Mouse (Mus musculus) lung, embryonic 16.5 days (tissue): ENCODE data around the gene Nup62cl. TPM values are rescaled to one million over a fixed set of nuclear protein-coding genes. Genes with fewer than 3 reads are reported as not detected.

Experiments used
- ATAC-seq: fragments of 200-750 bp; cut with Nextera tagmentation; 2 replicates; pipeline ENCODE4 v1.8.0; 2017; ENCODE audit warnings: low read depth, mild to moderate bottlenecking, moderate library complexity
- H3K27ac ChIP-seq: fragments of 300-500 bp; sonication (generic); 2 replicates; pipeline ENCODE4 v1.5.1; 2014; ENCODE audit warnings: mild to moderate bottlenecking, control low read depth, low read length
- H3K27me3 ChIP-seq: fragments of 300-500 bp; sonication (generic); 2 replicates; pipeline ENCODE4 v1.6.1; 2014; ENCODE audit warnings: low read depth, low read length, mixed read lengths; ENCODE audit not compliant: control insufficient read depth, insufficient read depth
- H3K36me3 ChIP-seq: fragments of 300-500 bp; sonication (generic); 2 replicates; pipeline ENCODE4 v1.6.1; 2014; ENCODE audit warnings: low read length; ENCODE audit not compliant: control insufficient read depth, insufficient read depth
- H3K4me1 ChIP-seq: fragments of 300-500 bp; sonication (generic); replicated peaks from 2 replicates; pipeline ENCODE4 v1.6.1; 2014; ENCODE audit warnings: low read length, mixed read lengths; ENCODE audit not compliant: control insufficient read depth, insufficient read depth
- H3K4me2 ChIP-seq: fragments of 300-500 bp; sonication (generic); 2 replicates; pipeline ENCODE4 v1.6.1; 2014; ENCODE audit warnings: low read depth, low read length, control low read depth
- H3K4me3 ChIP-seq: fragments of 300-500 bp; sonication (generic); 2 replicates; pipeline ENCODE4 v1.5.1; 2014; ENCODE audit warnings: mild to moderate bottlenecking, low read length, control low read depth
- H3K9ac ChIP-seq: fragments of 300-500 bp; sonication (generic); 2 replicates; pipeline ENCODE4 v1.6.1; 2014; ENCODE audit warnings: low read length, control low read depth
- H3K9me3 ChIP-seq: fragments of 300-500 bp; sonication (generic); 2 replicates; pipeline ENCODE4 v1.6.1; 2016; ENCODE audit warnings: low read length; ENCODE audit not compliant: control insufficient read depth
- WGBS: fragments of 180-500 bp; shearing (Covaris S2); extraction: QIAGEN DNeasy Blood & Tissue Kit; methylation state at CpG from one replicate; pipeline ENCODE4 v1.1.7; 2014; 5-methylcytosine and 5-hydroxymethylcytosine counted together
- polyA plus RNA-seq: library from polyadenylated mRNA; unstranded; fragments of >200 nt; fragmentation: Nextera tagmentation; extraction: Ambion mirVana; gene quantifications from 2 replicates; pipeline ENCODE4 v1.2.1, GENCODE M21; 2015

The Nup62cl gene
- 3.1 and 4.8 TPM in 2 replicates for polyA plus RNA-seq

DNA sequence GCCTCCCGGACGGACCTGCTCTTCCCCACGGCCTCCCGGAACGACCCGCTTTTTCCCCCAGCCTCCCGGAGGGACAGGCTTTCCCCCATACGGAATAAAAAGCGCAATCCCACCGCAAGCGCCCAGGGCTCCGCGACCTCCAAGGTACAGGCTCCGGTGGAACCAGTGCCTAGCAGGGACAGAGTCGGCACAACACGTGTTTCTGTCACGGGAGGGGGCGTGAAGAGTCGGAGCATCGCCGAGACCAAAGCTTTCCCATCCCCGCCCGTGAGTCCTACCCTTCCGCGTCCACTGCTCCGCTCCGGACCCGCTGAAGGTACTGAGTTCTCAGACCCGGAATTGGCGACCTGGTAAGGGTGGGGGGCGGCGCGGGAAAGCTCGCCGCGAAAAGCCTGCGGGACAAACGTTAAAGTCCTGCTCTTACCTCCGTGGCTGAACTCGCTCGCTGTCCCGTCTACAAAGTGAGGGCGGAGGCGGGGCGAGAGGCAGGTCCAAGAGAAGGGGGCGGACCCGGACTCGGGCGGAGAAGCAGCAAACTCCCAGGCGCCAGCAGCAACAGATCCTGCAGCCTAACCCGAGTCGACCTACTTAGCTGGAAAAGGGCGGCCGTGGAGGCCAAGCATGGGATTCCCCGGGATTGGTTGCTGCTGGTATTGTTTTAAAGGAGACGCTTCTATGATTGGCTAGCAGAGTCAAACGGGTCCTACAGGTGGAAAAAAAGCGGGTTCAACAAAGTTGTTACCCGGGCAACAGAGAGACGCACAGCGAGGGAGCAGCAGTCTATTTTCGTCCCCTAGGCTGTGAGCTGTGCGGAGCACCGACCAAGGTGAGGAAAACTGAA is at the start of gene Nup62cl, which contains the start of gene Pih1h3b:
Nup62cl (minus strand) TSS at position 578 of the 841 bp plus-strand sequence.
Pih1h3b (plus strand) TSS at position 745 of the 841 bp plus-strand sequence.
- H3K27me3 ChIP-seq: peaks cover 7% of the 10 kb centered on the region
- no peak within 1 kb of the TSS for H3K9ac ChIP-seq
- peak within 1 kb of the TSS; percentile 56 for H3K4me2 ChIP-seq
- H3K9me3 ChIP-seq: peaks cover 12% of the 10 kb centered on the region
- H3K27ac ChIP-seq: no peak within 1 kb of the TSS
- 25% methylated on average over 55 of the region's 64 CpGs for WGBS
- ATAC-seq: peak; percentile 80
- H3K4me3 ChIP-seq: peak within 1 kb of the TSS; percentile 47
- H3K36me3 ChIP-seq: no peaks in the 10 kb centered on the region
- 0 out of 2 replicates have a peak, but pooled peaks cover 3% of the 10 kb centered on the region for H3K4me1 ChIP-seq

DNA sequence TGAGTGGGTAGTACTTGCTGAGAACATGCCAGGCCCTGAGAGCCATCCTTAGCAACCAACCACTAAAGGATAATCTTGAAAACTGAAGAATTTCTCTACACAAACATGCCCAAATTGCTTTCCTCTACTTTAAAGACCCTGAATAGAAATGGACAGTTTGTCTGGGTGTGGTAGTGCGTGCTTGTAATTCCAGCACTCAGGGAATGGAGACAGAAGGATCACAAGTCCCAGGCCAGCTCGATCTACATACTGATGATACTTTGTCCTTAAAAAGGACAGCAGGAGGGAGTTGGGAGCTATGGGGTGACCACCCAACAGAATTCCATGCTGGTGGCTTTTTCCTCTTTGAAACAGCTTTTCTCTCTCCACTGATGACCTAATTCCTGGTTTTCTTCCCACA is 31.6 kb upstream of the Nup62cl start:
- no peak overlapping the region for H3K9ac ChIP-seq
- no peak overlapping the region for H3K4me3 ChIP-seq
- no peak overlapping the region for H3K27ac ChIP-seq
- no peak for ATAC-seq
- H3K9me3 ChIP-seq: no peaks in the 10 kb centered on the region
- no peaks in the 10 kb centered on the region for H3K27me3 ChIP-seq
- no peaks in the 10 kb centered on the region for H3K4me1 ChIP-seq
- WGBS: 53% methylated on average over 2 of the region's 2 CpGs
- H3K36me3 ChIP-seq: no peaks in the 10 kb centered on the region
- H3K4me2 ChIP-seq: no peak overlapping the region

DNA sequence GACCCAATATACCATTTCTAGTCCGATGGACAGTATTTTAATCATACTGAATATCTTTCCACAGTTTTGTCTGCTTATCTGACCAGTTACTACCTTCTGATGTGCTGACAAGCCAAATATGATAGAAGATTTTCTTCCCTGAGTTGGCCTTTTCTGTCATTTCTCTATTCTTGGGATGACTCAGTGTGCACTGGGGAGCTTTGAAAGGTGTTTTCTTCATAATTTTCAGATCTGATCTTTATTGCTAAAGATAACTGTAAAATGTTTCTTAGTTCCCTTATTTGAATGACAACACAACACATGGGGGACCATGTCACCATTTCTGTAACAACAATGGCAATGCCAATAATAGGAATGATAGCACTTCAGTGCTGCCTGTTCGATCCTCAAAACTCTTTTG is 20.0 kb upstream of the Nup62cl start:
- Histone ChIP-seq H3K4me2 (no peak overlapping the region), H3K4me3 (no peak overlapping the region), H3K27me3 (no peaks in the 10 kb centered on the region; the same call in 1 of the 2 replicates), H3K27ac (no peak overlapping the region), H3K4me1 (no peaks in the 10 kb centered on the region), H3K9ac (no peak overlapping the region), H3K36me3 (no peaks in the 10 kb centered on the region), H3K9me3 (no peaks in the 10 kb centered on the region)
- WGBS: 85% methylated on average over 2 of the region's 2 CpGs
- no peak for ATAC-seq

DNA sequence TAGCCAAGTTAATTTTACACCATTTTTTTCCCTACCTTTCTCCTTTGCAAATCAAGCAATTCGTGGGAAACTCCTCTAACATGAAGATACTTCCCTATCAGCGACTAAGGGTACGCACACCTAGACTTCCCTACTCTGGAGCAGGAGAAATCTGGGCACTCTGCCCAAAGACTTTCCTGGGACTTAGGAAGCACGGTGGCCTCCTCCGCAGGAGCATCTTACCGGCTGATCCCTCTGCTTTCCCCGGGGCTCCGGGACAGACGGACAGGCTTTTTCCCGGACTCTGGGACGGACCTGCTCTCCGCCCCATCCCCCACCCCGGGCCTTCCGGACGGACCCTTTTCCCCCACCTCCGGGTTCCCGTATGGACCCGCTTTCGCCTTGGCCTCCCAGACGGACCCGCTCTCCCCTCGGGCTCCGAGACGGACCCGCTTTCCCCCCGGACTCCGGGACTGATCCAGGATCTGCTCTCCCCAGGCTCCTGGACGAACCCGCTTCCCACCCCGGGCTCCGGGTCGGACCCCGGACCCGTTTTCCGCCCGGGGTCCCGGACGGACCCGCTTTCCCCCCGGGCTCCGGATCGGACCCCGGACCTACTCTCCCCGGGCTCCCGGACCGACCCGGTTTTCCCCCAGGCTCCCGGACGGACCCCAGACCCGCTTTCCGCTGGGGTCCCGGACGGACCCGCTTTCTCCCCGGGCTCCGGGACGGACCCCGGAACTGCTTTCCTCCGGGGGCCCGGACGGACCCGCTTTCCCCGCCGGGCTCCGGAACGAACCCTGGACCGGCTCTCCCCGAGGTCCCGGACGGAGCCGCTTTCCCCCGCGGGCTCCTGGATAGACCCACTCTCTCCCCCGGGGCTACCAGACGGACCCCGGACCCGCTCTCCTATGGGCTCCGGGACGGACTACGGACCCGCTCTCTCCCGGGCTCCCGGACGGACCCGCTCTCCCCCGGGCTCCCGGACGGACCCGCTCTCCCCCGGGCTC is 1.3 kb downstream of the Nup62cl start:
- 13% methylated on average over 80 of the region's 90 CpGs for WGBS
- ATAC-seq: peak; percentile 20; the same call in 1 of the 2 replicates

DNA sequence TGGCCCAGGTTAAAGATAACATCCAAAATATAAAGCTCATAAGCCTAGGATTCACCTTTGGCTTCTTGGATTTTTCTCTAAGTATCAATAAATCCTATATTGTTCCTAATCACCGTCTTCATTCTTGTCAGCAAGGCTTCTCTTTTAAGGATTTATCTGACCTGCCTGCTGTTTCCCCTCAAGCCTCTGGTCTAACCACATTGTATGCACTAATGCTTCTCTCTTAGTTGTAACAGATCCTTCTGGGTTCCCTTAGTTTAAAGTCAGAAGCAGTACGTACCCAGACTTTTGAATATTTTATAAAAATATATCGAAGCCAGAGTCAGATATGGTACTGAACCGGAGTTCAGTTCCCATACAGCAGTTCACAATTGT is 63.8 kb downstream of the Nup62cl start:
- Histone ChIP-seq H3K9ac (no peak overlapping the region), H3K36me3 (no peaks in the 10 kb centered on the region), H3K4me2 (0 out of 2 replicates have a peak overlapping the region, but pooled peaks have one; percentile 47), H3K4me1 (no peaks in the 10 kb centered on the region), H3K27ac (no peak overlapping the region), H3K9me3 (no peaks in the 10 kb centered on the region), H3K4me3 (peak overlapping the region; percentile 62), H3K27me3 (no peaks in the 10 kb centered on the region)
- no peak for ATAC-seq
- WGBS: 79% methylated on average over 4 of the region's 4 CpGs

More for the DNA sequence above, 1.3 kb downstream of the Nup62cl start:
- Histone ChIP-seq H3K36me3 (no peaks in the 10 kb centered on the region), H3K4me3 (peak overlapping the region; percentile 47), H3K9me3 (peaks cover 12% of the 10 kb centered on the region), H3K4me2 (peak overlapping the region; percentile 56), H3K27me3 (peaks cover 7% of the 10 kb centered on the region), H3K4me1 (0 out of 2 replicates have a peak, but pooled peaks cover 3% of the 10 kb centered on the region), H3K9ac (peak overlapping the region; percentile 11; the same call in 1 of the 2 replicates), H3K27ac (no peak overlapping the region)

DNA sequence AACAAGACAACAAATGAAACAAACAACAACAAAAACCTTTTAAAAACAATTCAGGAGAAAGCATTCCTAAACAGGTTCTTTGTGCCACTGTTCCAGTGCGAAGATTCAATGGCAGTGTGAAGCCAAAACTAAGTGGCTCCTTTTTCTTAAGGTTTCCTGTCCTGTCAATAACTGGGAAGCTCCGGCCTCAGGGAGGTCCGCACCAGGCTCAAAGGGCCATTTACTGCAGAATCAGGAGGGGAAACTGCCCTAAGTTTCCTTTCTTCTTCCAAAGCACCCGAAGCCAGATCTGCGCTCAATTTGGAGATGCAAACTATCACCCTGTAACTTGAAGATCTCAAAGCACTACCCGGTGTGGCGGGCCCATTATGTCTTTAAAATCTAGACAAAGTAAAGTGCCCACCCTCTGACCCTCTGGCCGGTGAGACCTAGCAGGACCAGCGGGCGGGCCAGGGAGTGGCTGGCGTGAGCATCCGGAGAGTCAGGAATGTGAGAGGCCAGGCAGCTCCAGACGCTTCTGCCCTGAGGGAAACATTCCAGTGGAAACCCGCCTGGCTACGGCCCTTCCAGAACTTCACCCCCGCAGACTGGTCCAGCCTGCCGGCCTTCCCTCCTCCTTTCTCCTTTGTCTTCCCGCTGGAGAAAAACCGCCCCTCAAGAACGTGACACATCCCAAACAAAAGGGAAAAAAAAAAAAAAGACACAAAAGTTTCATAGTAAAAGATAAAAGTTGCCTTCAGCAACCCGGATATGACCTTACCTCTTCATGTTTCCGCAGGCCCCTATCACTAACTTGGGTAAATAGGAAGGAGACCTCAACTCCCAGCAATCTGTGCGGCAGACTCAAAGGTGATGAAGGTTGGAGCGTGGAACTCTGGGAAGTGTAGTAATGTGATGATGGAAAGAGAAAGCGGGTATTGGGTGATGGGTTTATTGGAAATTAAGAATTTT is 64.5 kb downstream of the Nup62cl start, which contains the start of gene Rbm41:
Rbm41 (minus strand) TSS at position 856 of the 951 bp plus-strand sequence.
- 15% methylated on average over 23 of the region's 25 CpGs for WGBS

DNA sequence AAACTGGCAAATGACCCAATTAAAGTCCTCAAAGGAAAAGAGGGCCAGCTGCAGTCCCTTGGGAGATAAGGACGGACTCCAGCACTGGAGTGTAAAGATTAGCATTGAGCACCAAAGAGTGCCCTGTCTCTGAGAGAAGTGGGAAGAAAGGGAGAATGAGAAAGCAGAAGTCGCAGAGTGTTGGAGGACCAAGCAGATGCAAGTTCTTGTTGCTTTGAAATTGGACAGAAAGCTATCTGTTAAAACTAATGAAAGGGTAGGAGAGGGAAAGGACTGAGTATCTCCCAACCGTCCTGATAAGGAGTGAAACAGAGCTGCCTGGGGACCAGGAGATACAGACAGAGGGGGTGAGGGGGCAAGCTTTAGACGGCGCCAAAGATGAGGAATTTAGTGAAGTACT is 80.4 kb downstream of the Nup62cl start:
- no peak overlapping the region for H3K4me3 ChIP-seq
- H3K4me1 ChIP-seq: no peaks in the 10 kb centered on the region
- H3K9me3 ChIP-seq: no peaks in the 10 kb centered on the region
- no peak overlapping the region for H3K4me2 ChIP-seq
- H3K27me3 ChIP-seq: no peaks in the 10 kb centered on the region
- H3K36me3 ChIP-seq: no peaks in the 10 kb centered on the region
- 75% methylated on average over 5 of the region's 5 CpGs for WGBS
- ATAC-seq: no peak
- H3K9ac ChIP-seq: no peak overlapping the region
- no peak overlapping the region for H3K27ac ChIP-seq

More for the DNA sequence above, 64.5 kb downstream of the Nup62cl start, which contains the start of gene Rbm41:
- Histone ChIP-seq H3K9ac (peak within 1 kb of the TSS; percentile 76), H3K9me3 (no peaks in the 10 kb centered on the region), H3K4me3 (peak within 1 kb of the TSS; percentile 62), H3K27ac (peak within 1 kb of the TSS; percentile 75), H3K27me3 (no peaks in the 10 kb centered on the region), H3K36me3 (0 out of 2 replicates have a peak, but pooled peaks cover 2% of the 10 kb centered on the region), H3K4me1 (no peaks in the 10 kb centered on the region), H3K4me2 (peak within 1 kb of the TSS; percentile 47)
- peak; percentile 92 for ATAC-seq
